Mouse (Mus musculus) myocyte (in vitro differentiated cells): ENCODE measurements around the gene Ctnnd1. TPM values are rescaled to one million over a fixed set of nuclear protein-coding genes. Genes with fewer than 3 reads are reported as not detected.

Experiments
- H3K27me3 ChIP-seq: one replicate; pipeline ENCODE4 v1.6.1; 2011; ENCODE audit not compliant: control insufficient read depth, insufficient read depth, insufficient read length
- H3K36me3 ChIP-seq: one replicate; pipeline ENCODE4 v1.6.1; 2011; ENCODE audit not compliant: control insufficient read depth, insufficient read depth
- H3K4me2 ChIP-seq: one replicate; pipeline ENCODE4 v1.6.1; 2011; ENCODE audit warnings: low read depth, control low read depth
- H3K4me3 ChIP-seq: one replicate; pipeline ENCODE4 v1.5.1; 2011; ENCODE audit warnings: mild to moderate bottlenecking, control low read depth, moderate library complexity
- H3K79me2 ChIP-seq: one replicate; pipeline ENCODE4 v1.6.1; 2011; ENCODE audit not compliant: control insufficient read depth, insufficient read depth
- H3ac ChIP-seq: one replicate; pipeline ENCODE4 v1.6.1; 2011; ENCODE audit not compliant: control insufficient read depth, insufficient read length
- CEBPB ChIP-seq: IDR thresholded peaks from 2 replicates; pipeline ENCODE4 v1.6.1; 2011; ENCODE audit warnings: mild to moderate bottlenecking, moderate library complexity; ENCODE audit not compliant: poor library complexity, insufficient read depth, severe bottlenecking
- E2F4 ChIP-seq: IDR thresholded peaks from one replicate; pipeline ENCODE4 v1.6.1; 2011; ENCODE audit warnings: mild to moderate bottlenecking, control low read depth, moderate library complexity; ENCODE audit not compliant: insufficient read depth
- MAX ChIP-seq: IDR thresholded peaks from one replicate; pipeline ENCODE4 v1.6.1; 2011; ENCODE audit warnings: low read depth, mild to moderate bottlenecking, control low read depth
- MYOD1 ChIP-seq, 3 experiments: IDR thresholded peaks; one replicate each; pipeline ENCODE4 v1.6.1; 2011; ENCODE audit warnings: control low read depth in 2 of 3, low read depth in 2 of 3, mild to moderate bottlenecking in 2 of 3, moderate library complexity in 1 of 3; ENCODE audit not compliant: insufficient read length in 2 of 3, control insufficient read depth in 1 of 3
- MYOG ChIP-seq, 3 experiments: IDR thresholded peaks; one replicate each; pipeline ENCODE4 v1.6.1; 2011; ENCODE audit warnings: control low read depth in 2 of 3, low read depth in 2 of 3, mild to moderate bottlenecking in 2 of 3; ENCODE audit not compliant: insufficient read length in 2 of 3, control insufficient read depth in 1 of 3, insufficient read depth in 1 of 3
- POLR2A ChIP-seq: IDR thresholded peaks from one replicate; pipeline ENCODE4 v1.6.1; 2011; ENCODE audit warnings: low read depth, mild to moderate bottlenecking, control low read depth, moderate library complexity; ENCODE audit not compliant: insufficient read length
- POLR2AphosphoS2 ChIP-seq: IDR thresholded peaks from one replicate; pipeline ENCODE4 v1.6.1; 2011; ENCODE audit warnings: low read depth, control low read depth; ENCODE audit not compliant: insufficient read length
- REST ChIP-seq: IDR thresholded peaks from one replicate; pipeline ENCODE4 v1.6.1; 2011; ENCODE audit warnings: mild to moderate bottlenecking, control low read depth, moderate library complexity; ENCODE audit not compliant: insufficient read depth, insufficient read length
- SRF ChIP-seq: IDR thresholded peaks from one replicate; pipeline ENCODE4 v1.6.1; 2011; ENCODE audit warnings: low read depth; ENCODE audit not compliant: control insufficient read depth, insufficient read length
- TCF12 ChIP-seq: IDR thresholded peaks from one replicate; pipeline ENCODE4 v1.6.1; 2011; ENCODE audit warnings: mild to moderate bottlenecking, control low read depth; ENCODE audit not compliant: poor library complexity, insufficient read depth, severe bottlenecking
- TCF3 ChIP-seq: IDR thresholded peaks from one replicate; pipeline ENCODE4 v1.6.1; 2011; ENCODE audit warnings: low read depth, control low read depth; ENCODE audit not compliant: insufficient read length
- USF1 ChIP-seq: IDR thresholded peaks from one replicate; pipeline ENCODE4 v1.6.1; 2011; ENCODE audit warnings: low read depth, mild to moderate bottlenecking, control low read depth, moderate library complexity
- polyA plus RNA-seq: library from polyadenylated mRNA; unstranded; fragments of >200 nt; fragmentation: generic; extraction: Trizol; gene quantifications from one replicate; pipeline ENCODE4 v1.2.1, GENCODE M21; 2012; ENCODE audit warnings: missing spikeins

Ctnnd1 gene
- polyA plus RNA-seq, 1 experiment: 64.6 TPM

DNA sequence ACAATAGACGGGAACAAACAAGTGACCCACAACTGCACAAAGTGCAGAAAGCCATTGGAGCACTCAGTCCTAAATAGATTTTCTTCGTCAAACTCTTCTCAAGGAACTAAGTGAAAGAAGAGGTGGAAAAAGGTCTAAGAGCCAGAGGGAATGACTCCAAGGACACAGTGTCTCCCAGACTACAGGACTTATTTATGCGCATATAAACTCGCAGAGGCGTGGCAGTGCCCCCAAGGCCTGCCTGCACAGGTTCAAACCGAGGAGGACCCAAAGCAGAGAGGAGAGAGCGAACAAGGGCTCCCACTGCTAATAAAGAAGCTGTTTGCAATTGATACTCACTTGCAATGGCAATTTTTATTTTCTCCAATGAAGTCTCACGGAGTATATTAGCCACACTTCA, 64.9 kb downstream of the Ctnnd1 start:
- Histone ChIP-seq H3K27me3 (no peaks in the 10 kb centered on the region), H3K79me2 (no peaks in the 10 kb centered on the region), H3K36me3 (peaks cover 8% of the 10 kb centered on the region), H3K4me2 (no peak overlapping the region), H3ac (no peak overlapping the region), H3K4me3 (no peak overlapping the region)
- TF ChIP-seq POLR2A (no peak), MYOG (IDR thresholded peaks at IDR 0.05; ENCODE audit: control insufficient read depth in 1 of 3, insufficient read depth in 1 of 3, insufficient read length in 2 of 3, low read depth in 2 of 3) (no peak)

DNA sequence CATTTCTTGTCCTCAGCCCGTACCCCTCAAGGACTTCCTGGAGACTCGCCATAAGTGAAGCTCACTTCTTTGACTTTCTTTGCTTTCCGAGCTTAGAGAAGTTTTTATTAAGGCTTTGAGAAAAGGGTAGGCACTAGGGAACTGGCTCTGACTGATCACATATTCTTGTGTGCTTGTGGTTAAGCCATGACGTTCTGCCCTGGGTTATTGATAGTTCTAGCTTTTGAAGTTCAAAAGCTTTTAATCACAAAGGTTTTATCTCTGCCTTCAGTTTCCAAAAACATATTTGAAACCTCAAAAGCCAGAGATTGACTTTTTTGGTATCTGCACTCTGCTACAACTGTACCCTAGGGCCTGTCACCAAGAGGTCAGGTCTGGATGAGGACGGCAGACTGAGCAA, 68.3 kb downstream of the Ctnnd1 start:
- H3K27me3 ChIP-seq: no peaks in the 10 kb centered on the region
- no peak overlapping the region for H3K4me3 ChIP-seq
- H3K36me3 ChIP-seq: no peaks in the 10 kb centered on the region
- TF ChIP-seq MYOG (IDR thresholded peaks at IDR 0.05; ENCODE audit: control insufficient read depth in 1 of 3, insufficient read depth in 1 of 3, insufficient read length in 2 of 3, low read depth in 2 of 3): no peak
- TF ChIP-seq CEBPB: no peak
- no peak for TF ChIP-seq USF1
- no peak for TF ChIP-seq SRF
- H3ac ChIP-seq: no peak overlapping the region
- no peaks in the 10 kb centered on the region for H3K79me2 ChIP-seq
- H3K4me2 ChIP-seq: no peak overlapping the region

DNA sequence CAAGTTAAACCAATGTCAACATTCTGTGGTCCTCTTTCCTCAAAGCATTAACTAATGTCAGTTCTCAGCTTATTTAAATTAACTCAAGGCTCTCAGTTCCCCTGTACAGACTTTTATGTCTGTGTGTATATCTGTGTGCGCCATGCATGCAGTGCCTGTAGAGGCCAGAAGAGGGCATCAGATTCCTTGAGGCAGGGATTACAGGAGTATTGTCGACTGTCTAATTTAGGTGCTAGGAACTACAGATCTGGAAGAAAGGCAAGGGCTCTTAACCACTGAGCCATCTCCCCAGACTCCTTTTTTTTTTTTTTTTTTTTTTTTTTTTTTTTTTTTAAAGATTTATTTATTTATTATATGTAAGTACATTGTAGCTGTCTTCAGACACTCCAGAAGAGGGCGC, 69.4 kb downstream of the Ctnnd1 start:
- H3K79me2 ChIP-seq: no peaks in the 10 kb centered on the region
- no peak for TF ChIP-seq MAX
- TF ChIP-seq MYOD1 (IDR thresholded peaks at IDR 0.05; ENCODE audit: control insufficient read depth in 1 of 3, insufficient read length in 2 of 3, low read depth in 2 of 3): no peak
- no peak for TF ChIP-seq TCF12
- no peak for TF ChIP-seq POLR2A
- TF ChIP-seq TCF3: no peak
- TF ChIP-seq MYOG (IDR thresholded peaks at IDR 0.05; ENCODE audit: control insufficient read depth in 1 of 3, insufficient read depth in 1 of 3, insufficient read length in 2 of 3, low read depth in 2 of 3): no peak
- TF ChIP-seq POLR2AphosphoS2: no peak
- TF ChIP-seq USF1: no peak
- no peak for TF ChIP-seq E2F4
- no peak for TF ChIP-seq CEBPB
- no peak for TF ChIP-seq SRF
- no peak overlapping the region for H3K4me3 ChIP-seq
- H3K36me3 ChIP-seq: no peaks in the 10 kb centered on the region
- H3K4me2 ChIP-seq: no peak overlapping the region
- H3K27me3 ChIP-seq: no peaks in the 10 kb centered on the region
- H3ac ChIP-seq: no peak overlapping the region

DNA sequence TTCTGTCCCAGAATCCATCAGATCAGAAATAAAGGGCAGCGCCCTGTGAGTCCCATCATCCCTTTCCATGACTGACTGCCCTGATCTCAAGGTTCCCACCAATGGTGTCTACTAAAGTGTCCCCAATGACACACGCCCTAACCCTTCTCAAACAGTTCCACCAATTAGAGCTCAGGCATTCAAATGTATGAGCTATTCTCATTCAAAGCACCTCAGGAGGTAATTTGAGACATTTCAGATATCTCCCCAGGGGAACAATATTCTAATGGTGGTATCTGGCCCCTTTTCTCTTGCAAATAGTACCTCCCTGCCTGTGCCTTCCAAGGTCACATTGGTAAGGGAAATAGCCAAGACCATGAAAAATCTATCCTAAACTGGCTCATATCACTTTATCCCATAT, 71.3 kb downstream of the Ctnnd1 start:
- no peak for TF ChIP-seq MYOG (IDR thresholded peaks at IDR 0.05; ENCODE audit: control insufficient read depth in 1 of 3, insufficient read depth in 1 of 3, insufficient read length in 2 of 3, low read depth in 2 of 3)
- no peak for TF ChIP-seq E2F4
- no peak for TF ChIP-seq MYOD1 (IDR thresholded peaks at IDR 0.05; ENCODE audit: control insufficient read depth in 1 of 3, insufficient read length in 2 of 3, low read depth in 2 of 3)
- TF ChIP-seq TCF12: no peak
- TF ChIP-seq TCF3: no peak
- TF ChIP-seq REST: no peak
- TF ChIP-seq SRF: no peak
- no peak for TF ChIP-seq CEBPB
- no peak for TF ChIP-seq MAX
- no peak for TF ChIP-seq POLR2AphosphoS2
- no peak for TF ChIP-seq USF1
- no peak for TF ChIP-seq POLR2A

DNA sequence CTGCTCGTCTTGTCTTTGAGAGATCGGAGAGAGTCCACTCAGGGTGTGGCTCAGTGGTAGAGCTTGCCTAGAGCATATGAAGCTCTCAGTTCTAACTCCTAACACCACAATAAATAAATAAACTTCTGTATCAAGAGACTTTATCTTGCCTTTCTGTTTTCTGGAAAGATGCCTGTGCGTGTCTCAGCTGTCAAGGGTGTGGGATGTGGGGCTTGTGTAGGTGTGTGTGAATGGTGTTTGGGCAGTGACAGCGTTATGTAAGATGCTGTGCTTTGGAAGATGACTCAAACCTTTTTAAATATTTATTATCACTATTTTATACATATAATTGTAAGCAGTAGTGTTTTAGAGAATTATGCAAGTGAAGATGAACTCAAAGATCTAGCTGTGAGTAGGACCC, 76.4 kb downstream of the Ctnnd1 start:
- Histone ChIP-seq H3ac (no peak overlapping the region), H3K27me3 (no peaks in the 10 kb centered on the region), H3K4me3 (no peak overlapping the region), H3K36me3 (no peaks in the 10 kb centered on the region), H3K79me2 (no peaks in the 10 kb centered on the region), H3K4me2 (no peak overlapping the region)
- TF ChIP-seq USF1: no peak
- TF ChIP-seq MYOG (IDR thresholded peaks at IDR 0.05; ENCODE audit: control insufficient read depth in 1 of 3, insufficient read depth in 1 of 3, insufficient read length in 2 of 3, low read depth in 2 of 3): no peak
- no peak for TF ChIP-seq SRF

More for the DNA sequence above, 71.3 kb downstream of the Ctnnd1 start:
- Histone ChIP-seq H3ac (no peak overlapping the region), H3K27me3 (no peaks in the 10 kb centered on the region), H3K4me3 (no peak overlapping the region), H3K4me2 (no peak overlapping the region), H3K36me3 (no peaks in the 10 kb centered on the region), H3K79me2 (no peaks in the 10 kb centered on the region)

DNA sequence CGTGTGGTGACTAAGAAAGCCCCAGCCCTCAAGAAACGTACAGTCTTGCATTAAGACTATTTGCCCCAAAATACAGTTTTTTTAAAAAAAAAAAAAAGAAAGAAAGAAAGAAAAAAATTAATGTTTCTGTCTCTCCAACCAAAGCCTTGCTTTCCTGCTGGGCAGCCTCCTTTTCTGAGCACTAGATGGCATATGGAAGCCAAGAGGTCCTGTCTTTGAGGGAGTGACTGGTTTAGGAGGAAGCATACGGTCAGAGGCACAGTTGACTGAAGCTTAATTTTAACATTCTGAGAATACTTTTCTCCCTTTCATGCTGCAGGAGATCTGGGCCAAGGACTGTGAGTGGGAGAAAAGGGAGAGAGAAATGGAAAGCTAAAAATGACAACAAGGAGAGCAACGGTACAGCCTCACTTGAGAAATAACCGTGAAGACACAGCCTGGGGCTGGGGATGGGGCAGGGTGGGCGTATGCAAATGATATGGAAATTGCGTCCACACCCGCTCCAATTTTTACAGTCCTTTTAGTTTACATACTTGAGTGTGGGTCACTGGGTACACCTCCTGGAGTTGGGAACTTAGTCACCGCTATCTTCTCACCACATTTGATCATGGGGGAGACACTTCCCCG, 93.6 kb downstream of the Ctnnd1 start:
- H3K79me2 ChIP-seq: no peaks in the 10 kb centered on the region

More for the DNA sequence above, 93.6 kb downstream of the Ctnnd1 start:
- TF ChIP-seq SRF: no peak
- no peak for TF ChIP-seq TCF12
- TF ChIP-seq MAX: no peak
- TF ChIP-seq POLR2A: no peak
- no peak for TF ChIP-seq MYOG (IDR thresholded peaks at IDR 0.05; ENCODE audit: control insufficient read depth in 1 of 3, insufficient read depth in 1 of 3, insufficient read length in 2 of 3, low read depth in 2 of 3)
- no peak for TF ChIP-seq MYOD1 (IDR thresholded peaks at IDR 0.05; ENCODE audit: control insufficient read depth in 1 of 3, insufficient read length in 2 of 3, low read depth in 2 of 3)
- TF ChIP-seq TCF3: no peak
- TF ChIP-seq REST: no peak
- no peak for TF ChIP-seq POLR2AphosphoS2
- TF ChIP-seq CEBPB: no peak
- TF ChIP-seq USF1: no peak
- no peak for TF ChIP-seq E2F4
- Histone ChIP-seq H3K4me3 (peak overlapping the region; percentile 12), H3ac (no peak overlapping the region), H3K4me2 (peak overlapping the region; percentile 66), H3K36me3 (no peaks in the 10 kb centered on the region), H3K27me3 (no peaks in the 10 kb centered on the region)
